Mouse (Mus musculus) small intestine, adult 2 months (tissue): ENCODE measurements around the gene Akap2.

Source experiments
- CTCF ChIP-seq: fragments of 200-500 bp; IDR thresholded peaks from 2 replicates; pipeline ENCODE4 v1.5.1; 2012; ENCODE audit warnings: low read depth, mild to moderate bottlenecking, control low read depth, inconsistent platforms, low read length, moderate library complexity, mixed read lengths; ENCODE audit not compliant: insufficient replicate concordance, insufficient read length; ENCODE audit errors: extremely low read depth
- POLR2A ChIP-seq: fragments of 200-500 bp; IDR thresholded peaks from 2 replicates; pipeline ENCODE4 v1.6.1; 2012; ENCODE audit warnings: low read depth, mild to moderate bottlenecking, control low read depth, inconsistent platforms, low read length, moderate library complexity

- TF ChIP-seq CTCF (no peak), POLR2A (no peak)
Observed at GRCm38 (mm10) chr4:57885186-57885585, 167.7 kb downstream of the Akap2 start.
